Mouse (Mus musculus) MEL (cell line): Measurements from ENCODE around the gene Exph5.

Experiments used
- CHD2 ChIP-seq: IDR thresholded peaks from 2 replicates; pipeline ENCODE4 v1.6.1; 2011; ENCODE audit warnings: low read length, improper control_type of control experiment
- CTCF ChIP-seq, 3 experiments: IDR thresholded peaks in 2 of 3; conservative IDR thresholded peaks in 1 of 3; 2 replicates each; pipeline ENCODE4 v1.5.1; 2011 to 2012; ENCODE audit warnings: low read length in 3 of 3, low read depth in 2 of 3, mild to moderate bottlenecking in 2 of 3, improper control_type of control experiment in 1 of 3, inconsistent platforms in 1 of 3, mixed read lengths in 1 of 3, moderate library complexity in 1 of 3; ENCODE audit not compliant: control insufficient read depth in 1 of 3, insufficient read depth in 1 of 3, poor library complexity in 1 of 3, severe bottlenecking in 1 of 3
- E2F4 ChIP-seq: IDR thresholded peaks from 2 replicates; pipeline ENCODE4 v1.6.1; 2011; ENCODE audit warnings: low read depth, low read length, improper control_type of control experiment, borderline replicate concordance
- EP300 ChIP-seq, 2 experiments: IDR thresholded peaks; 2 replicates each; pipeline ENCODE4 v1.6.1; 2011; ENCODE audit warnings: improper control_type of control experiment in 2 of 2, low read length in 2 of 2, low read depth in 1 of 2, mild to moderate bottlenecking in 1 of 2
- ETS1 ChIP-seq: IDR thresholded peaks from 2 replicates; pipeline ENCODE4 v1.6.1; 2012; ENCODE audit warnings: low read depth, mild to moderate bottlenecking, inconsistent platforms, low read length, improper control_type of control experiment, moderate library complexity
- GATA1 ChIP-seq: IDR thresholded peaks from 2 replicates; pipeline ENCODE4 v1.6.1; 2011; ENCODE audit warnings: low read depth, low read length, improper control_type of control experiment
- MAFK ChIP-seq: IDR thresholded peaks from 2 replicates; pipeline ENCODE4 v1.6.1; 2011; ENCODE audit warnings: low read depth, mild to moderate bottlenecking, low read length, improper control_type of control experiment, borderline replicate concordance
- MAZ ChIP-seq: IDR thresholded peaks from 2 replicates; pipeline ENCODE4 v1.6.1; 2012; ENCODE audit warnings: low read depth, mild to moderate bottlenecking, inconsistent platforms, low read length, improper control_type of control experiment
- MEF2A ChIP-seq: IDR thresholded peaks from 2 replicates; pipeline ENCODE4 v1.6.1; 2014; ENCODE audit warnings: low read depth, mild to moderate bottlenecking, inconsistent platforms, low read length, improper control_type of control experiment; ENCODE audit not compliant: poor library complexity, insufficient replicate concordance, severe bottlenecking; ENCODE audit errors: extremely low read depth
- NELFE ChIP-seq: IDR thresholded peaks from 2 replicates; pipeline ENCODE4 v1.6.1; 2011; ENCODE audit warnings: low read depth, low read length, improper control_type of control experiment
- POLR2A ChIP-seq, 2 experiments: IDR thresholded peaks; 2 replicates each; pipeline ENCODE4 v1.6.1; 2011 to 2012; ENCODE audit warnings: low read length in 2 of 2, mild to moderate bottlenecking in 2 of 2, control low read depth in 1 of 2, improper control_type of control experiment in 1 of 2, low read depth in 1 of 2, moderate library complexity in 1 of 2; ENCODE audit not compliant: control insufficient read depth in 1 of 2, insufficient read depth in 1 of 2, poor library complexity in 1 of 2
- RCOR1 ChIP-seq: IDR thresholded peaks from 2 replicates; pipeline ENCODE4 v1.6.1; 2012; ENCODE audit warnings: low read depth, mild to moderate bottlenecking, inconsistent platforms, low read length, improper control_type of control experiment
- USF1 ChIP-seq: IDR thresholded peaks from 2 replicates; pipeline ENCODE4 v1.6.1; 2014; ENCODE audit warnings: low read depth, mild to moderate bottlenecking, inconsistent platforms, low read length, improper control_type of control experiment, moderate library complexity
- ZNF384 ChIP-seq: IDR thresholded peaks from 2 replicates; pipeline ENCODE4 v1.6.1; 2012; ENCODE audit warnings: low read depth, mild to moderate bottlenecking, inconsistent platforms, low read length, improper control_type of control experiment

- TF ChIP-seq EP300 (IDR thresholded peaks at IDR 0.05; ENCODE audit: low read depth in 1 of 2, low read length in 2 of 2) (no peak), POLR2A (IDR thresholded peaks at IDR 0.05; ENCODE audit: control insufficient read depth in 1 of 2, insufficient read depth in 1 of 2, low read depth in 1 of 2, low read length in 2 of 2, poor library complexity in 1 of 2) (no peak), USF1 (no peak), CTCF (IDR thresholded peaks at IDR 0.05 in 2 of 3, conservative IDR thresholded peaks at IDR 0.05 in 1 of 3; ENCODE audit: control insufficient read depth in 1 of 3, insufficient read depth in 1 of 3, low read depth in 2 of 3, low read length in 3 of 3, poor library complexity in 1 of 3, severe bottlenecking in 1 of 3) (no peak), NELFE (no peak), ETS1 (no peak), GATA1 (no peak), RCOR1 (no peak), E2F4 (no peak), MAFK (no peak), MAZ (no peak), ZNF384 (no peak), MEF2A (no peak), CHD2 (no peak)
Observed at GRCm38 (mm10) chr9:53384873-53385272, 83.4 kb downstream of the Exph5 start.
